Mouse (Mus musculus) retina, adult 2 months (tissue): ENCODE measurements at regions not wholly inside any gene's neighbourhood (a gene's known extent, or its start where the extent isn't known, plus 50 kb on each side); places are given as distances from the start of the nearest gene placed in this dataset.

Source experiments
- DNase-seq: peaks from one replicate; pipeline ENCODE4 v3.0.0-alpha.2; 2012; ENCODE audit warnings: low read depth, low spot score

DNA sequence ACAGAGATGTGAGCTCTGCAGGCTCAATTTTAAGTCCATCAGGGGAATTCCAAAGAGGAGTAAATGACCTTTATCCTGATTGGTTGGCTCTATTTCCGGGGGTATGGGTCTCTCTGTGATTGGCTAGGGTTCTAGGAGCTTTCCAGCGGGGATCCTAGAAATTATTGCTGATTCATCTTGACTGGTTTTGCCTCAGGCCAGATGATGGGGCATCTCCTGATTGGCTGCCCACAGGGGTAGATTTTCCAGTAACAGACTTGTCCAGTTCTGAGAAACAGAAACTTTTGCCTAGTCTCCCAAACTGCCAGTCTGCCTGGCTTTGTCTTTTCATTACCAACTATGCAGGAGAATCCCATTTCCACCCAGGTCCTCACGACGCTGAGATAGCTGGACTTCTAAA is 301.3 kb downstream of the Ins1 start:
- DNase-seq = no peak

DNA sequence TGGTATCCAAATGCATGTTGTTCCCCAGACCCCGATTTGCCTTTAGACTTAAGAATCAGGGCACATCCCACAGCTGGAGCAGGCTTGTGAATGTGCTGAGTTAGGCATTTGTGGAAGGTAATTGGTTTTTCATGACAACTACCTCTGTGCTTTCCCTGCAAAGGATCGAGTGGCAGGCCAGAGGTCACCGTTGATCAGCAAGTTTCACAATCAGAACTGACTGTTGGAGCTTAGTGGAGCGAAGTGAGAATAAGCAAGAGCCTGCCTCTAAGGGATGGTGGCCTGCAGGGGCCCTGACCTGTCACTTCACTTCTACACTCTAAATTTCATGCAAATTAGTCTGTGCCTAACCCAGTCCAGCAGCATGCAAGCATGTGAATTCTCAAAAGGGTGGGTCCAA is 270.7 kb downstream of the Ins1 start:
- DNase-seq = no peak

GRCm38 (mm10) chr19:52525509-52525908 is 261.4 kb downstream of the Ins1 start:
- no peak for DNase-seq

DNA sequence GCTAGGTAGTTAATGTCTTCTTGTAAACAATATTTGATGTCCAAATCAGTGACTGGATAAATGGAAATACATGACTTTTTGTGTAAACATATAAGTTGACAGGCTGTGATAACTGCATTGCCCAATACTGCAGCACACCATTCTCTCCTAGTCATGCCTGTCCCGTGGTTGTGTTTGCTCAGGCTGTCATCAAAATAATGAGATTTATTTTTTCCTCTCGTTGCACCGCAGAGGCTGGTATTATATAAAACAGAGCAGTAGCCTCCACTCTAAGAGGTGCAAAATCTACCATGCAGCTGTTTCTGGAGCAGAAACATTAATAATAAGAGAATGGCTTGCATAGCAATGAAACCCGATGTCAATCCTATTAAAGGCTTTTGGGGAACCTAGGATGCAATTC is 239.2 kb downstream of the Ins1 start:
- DNase-seq = no peak
